Mouse (Mus musculus): Measurements from ENCODE around the gene Treh. TPM values are rescaled to one million over a fixed set of nuclear protein-coding genes. Genes with fewer than 3 reads are reported as not detected.
A peak's percentile ranks its signal among the peaks of the same experiment; 100 is the strongest.

Treh gene
- polyA plus RNA-seq, 1 experiment from 2014 or later = not detected

DNA sequence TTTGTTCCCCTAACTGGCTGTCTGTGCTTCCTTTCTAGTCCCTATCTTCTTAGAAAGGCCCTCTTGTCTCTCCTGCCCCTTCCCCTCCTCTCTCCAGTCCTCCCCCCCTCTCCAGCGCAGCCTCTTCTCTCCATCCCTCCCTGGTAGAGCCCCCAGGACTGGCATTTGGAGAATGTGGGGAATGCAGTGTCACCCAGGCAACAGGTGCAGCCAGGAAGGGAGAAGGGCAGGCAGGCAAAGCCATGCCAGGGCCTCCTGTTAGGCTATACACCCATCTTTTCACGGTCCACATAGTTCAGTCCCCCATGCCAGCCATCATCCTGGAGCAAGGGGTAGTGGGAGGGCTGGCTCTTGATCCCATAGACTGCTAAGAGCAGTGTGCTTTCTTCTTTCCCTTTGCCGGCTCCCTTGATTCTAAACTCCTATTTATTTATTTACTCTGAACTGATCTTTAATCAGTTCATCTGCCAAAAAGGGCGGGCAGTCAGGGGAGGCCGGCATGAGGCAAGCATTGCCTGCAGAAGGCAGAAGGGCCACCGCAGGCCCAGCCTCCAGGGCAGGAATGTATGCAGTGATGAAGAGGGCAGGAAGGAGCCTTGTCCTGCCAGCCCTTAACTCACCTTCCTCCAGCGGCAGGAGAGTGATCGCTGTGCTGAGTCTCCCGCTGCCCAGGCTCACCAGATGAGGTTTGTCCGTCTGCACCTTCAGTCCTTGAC is 53.6 kb downstream of the Treh start:
- Histone ChIP-seq H3K9me3 (ENCODE audit: low read depth, low read length) (no peaks in the 10 kb centered on the region), H3K27me3 (ENCODE audit: insufficient read depth, low read length) (no peaks in the 10 kb centered on the region), H3K27ac (ENCODE audit: low read depth) (peak overlapping the region; percentile 52; the same call in 1 of the 2 replicates), H3K36me3 (ENCODE audit: insufficient read depth) (peaks cover 7% of the 10 kb centered on the region; the same call in 1 of the 2 replicates), H3K4me2 (peak overlapping the region; percentile 10; the same call in 1 of the 2 replicates), H3K9ac (no peak overlapping the region; the same call in 1 of the 2 replicates), H3K4me1 (ENCODE audit: insufficient read depth) (peaks cover 32% of the 10 kb centered on the region), H3K4me3 (ENCODE audit: low read depth, low read length) (no peak overlapping the region)
- TF ChIP-seq CTCF (IDR thresholded peaks at IDR 0.05; ENCODE audit: low read depth) = no peak
- ATAC-seq (ENCODE audit: insufficient read depth) (0 out of 2 replicates have a peak, but pooled peaks have one; percentile 13), DNase-seq (peak; percentile 39)
- WGBS = 24% methylated on average over 10 of the region's 10 CpGs

- no peaks in the 10 kb centered on the region for H3K9me3 ChIP-seq (ENCODE audit: low read depth, low read length)
- no peak overlapping the region; the same call in 1 of the 2 replicates for H3K9ac ChIP-seq
- 0 out of 2 replicates have a peak overlapping the region, but pooled peaks have one; percentile 10 for H3K4me2 ChIP-seq
- peaks cover 7% of the 10 kb centered on the region; the same call in 1 of the 2 replicates for H3K36me3 ChIP-seq (ENCODE audit: insufficient read depth)
- DNase-seq (no peak), ATAC-seq (ENCODE audit: insufficient read depth) (no peak)
- no peak overlapping the region for H3K27ac ChIP-seq (ENCODE audit: low read depth)
- TF ChIP-seq CTCF (IDR thresholded peaks at IDR 0.05; ENCODE audit: low read depth) = no peak
- no peak overlapping the region for H3K4me3 ChIP-seq (ENCODE audit: low read depth, low read length)
- H3K4me1 ChIP-seq (ENCODE audit: insufficient read depth) = peaks cover 32% of the 10 kb centered on the region
- H3K27me3 ChIP-seq (ENCODE audit: insufficient read depth, low read length) = no peaks in the 10 kb centered on the region
- WGBS = 56% methylated on average over 5 of the region's 5 CpGs
Measured at GRCm38 (mm10) chr9:44727441-44727840, 54.4 kb downstream of the Treh start.

GRCm38 (mm10) chr9:44732130-44732549 is 59.1 kb downstream of the Treh start:
- no peaks in the 10 kb centered on the region for H3K9me3 ChIP-seq (ENCODE audit: low read depth, low read length)
- 35% methylated on average over 5 of the region's 5 CpGs for WGBS
- H3K27ac ChIP-seq (ENCODE audit: low read depth) = 0 out of 2 replicates have a peak overlapping the region, but pooled peaks have one; percentile 6
- H3K4me3 ChIP-seq (ENCODE audit: low read depth, low read length) = no peak overlapping the region
- 0 out of 2 replicates have a peak, but pooled peaks cover 3% of the 10 kb centered on the region for H3K27me3 ChIP-seq (ENCODE audit: insufficient read depth, low read length)
- TF ChIP-seq CTCF (IDR thresholded peaks at IDR 0.05; ENCODE audit: low read depth) = no peak
- H3K4me1 ChIP-seq (ENCODE audit: insufficient read depth) = peaks cover 9% of the 10 kb centered on the region
- no peaks in the 10 kb centered on the region for H3K36me3 ChIP-seq (ENCODE audit: insufficient read depth)
- H3K9ac ChIP-seq = no peak overlapping the region
- peak overlapping the region; percentile 99 for H3K4me2 ChIP-seq
- ATAC-seq (ENCODE audit: insufficient read depth) = no peak
- DNase-seq = no peak

DNA sequence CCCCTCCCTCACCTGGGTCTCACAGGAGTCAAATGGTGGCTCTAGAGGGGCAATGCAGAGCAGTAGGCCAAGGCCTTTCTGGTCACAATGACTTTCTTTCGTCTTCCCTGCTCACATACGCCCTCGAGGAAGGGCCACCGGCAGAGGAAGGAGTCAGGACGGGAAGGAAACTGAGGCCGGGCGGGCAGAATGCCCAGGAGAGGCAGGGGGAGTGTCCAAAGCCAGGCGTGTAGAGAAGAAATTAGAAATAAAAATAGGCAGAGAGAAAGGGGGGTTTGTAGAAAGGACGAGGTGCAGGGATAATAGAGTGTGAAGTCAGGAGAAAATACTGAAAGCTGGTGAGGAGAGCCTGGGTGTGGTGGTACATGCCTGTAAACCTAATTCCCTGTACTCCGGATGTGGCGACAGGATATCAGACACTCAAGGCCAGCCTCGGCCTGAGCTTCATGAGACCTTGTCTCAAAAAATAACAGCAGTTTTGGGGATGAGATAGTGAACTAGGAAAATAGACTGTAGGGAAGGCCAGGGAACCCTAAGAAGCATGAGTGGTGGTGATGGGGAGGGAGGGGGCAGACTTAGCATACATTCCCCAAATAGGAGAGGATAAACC is 60.0 kb downstream of the Treh start:
- H3K9ac ChIP-seq = peak overlapping the region; percentile 66
- H3K4me3 ChIP-seq (ENCODE audit: low read depth, low read length) = peak overlapping the region; percentile 49
- H3K9me3 ChIP-seq (ENCODE audit: low read depth, low read length) = no peaks in the 10 kb centered on the region
- H3K4me2 ChIP-seq = peak overlapping the region; percentile 99
- 0 out of 2 replicates have a peak, but pooled peaks cover 8% of the 10 kb centered on the region for H3K4me1 ChIP-seq (ENCODE audit: insufficient read depth)
- DNase-seq = peak; percentile 40
- 52% methylated on average over 12 of the region's 12 CpGs for WGBS
- TF ChIP-seq CTCF (IDR thresholded peaks at IDR 0.05; ENCODE audit: low read depth) = no peak
- no peak for ATAC-seq (ENCODE audit: insufficient read depth)
- H3K27me3 ChIP-seq (ENCODE audit: insufficient read depth, low read length) = 0 out of 2 replicates have a peak, but pooled peaks cover 3% of the 10 kb centered on the region
- no peaks in the 10 kb centered on the region for H3K36me3 ChIP-seq (ENCODE audit: insufficient read depth)
- peak overlapping the region; percentile 76 for H3K27ac ChIP-seq (ENCODE audit: low read depth)

GRCm38 (mm10) chr9:44733671-44734523 is 60.9 kb downstream of the Treh start:
- peak; percentile 60 for DNase-seq
- TF ChIP-seq CTCF (IDR thresholded peaks at IDR 0.05; ENCODE audit: low read depth) = no peak
- no peaks in the 10 kb centered on the region for H3K36me3 ChIP-seq (ENCODE audit: insufficient read depth)
- H3K27me3 ChIP-seq (ENCODE audit: insufficient read depth, low read length) = 0 out of 2 replicates have a peak, but pooled peaks cover 3% of the 10 kb centered on the region
- H3K27ac ChIP-seq (ENCODE audit: low read depth) = peak overlapping the region; percentile 76
- WGBS = 1% methylated on average over 79 of the region's 79 CpGs
- 0 out of 2 replicates have a peak, but pooled peaks cover 10% of the 10 kb centered on the region for H3K4me1 ChIP-seq (ENCODE audit: insufficient read depth)
- H3K9me3 ChIP-seq (ENCODE audit: low read depth, low read length) = no peaks in the 10 kb centered on the region
- peak overlapping the region; percentile 66 for H3K9ac ChIP-seq
- peak; percentile 39 for ATAC-seq (ENCODE audit: insufficient read depth)
- H3K4me2 ChIP-seq = peak overlapping the region; percentile 99
- peak overlapping the region; percentile 49 for H3K4me3 ChIP-seq (ENCODE audit: low read depth, low read length)

All from lung, embryonic 14.5 days (tissue).